Mouse (Mus musculus) cortical plate, adult 2 months (tissue): ENCODE measurements around the gene AW011738. TPM values are rescaled to one million over a fixed set of nuclear protein-coding genes. Genes with fewer than 3 reads are reported as not detected.

Experiments used
- H3K27ac ChIP-seq: fragments of 200-500 bp; 2 replicates; pipeline ENCODE4 v1.5.1; 2012; ENCODE audit warnings: low read length, control low read depth, inconsistent platforms; ENCODE audit not compliant: insufficient read depth
- H3K4me1 ChIP-seq: fragments of 200-500 bp; 2 replicates; pipeline ENCODE4 v1.6.1; 2011; ENCODE audit warnings: low read length; ENCODE audit not compliant: control insufficient read depth, insufficient read depth
- H3K4me3 ChIP-seq: fragments of 200-500 bp; 2 replicates; pipeline ENCODE4 v1.5.1; 2011; ENCODE audit warnings: mild to moderate bottlenecking, low read length, control low read depth; ENCODE audit not compliant: insufficient read depth
- CTCF ChIP-seq: fragments of 200-500 bp; IDR thresholded peaks from 2 replicates; pipeline ENCODE4 v1.5.1; 2011; ENCODE audit warnings: mild to moderate bottlenecking, control low read depth, low read length; ENCODE audit not compliant: insufficient read depth; ENCODE audit errors: extremely low read depth
- POLR2A ChIP-seq: fragments of 200-500 bp; IDR thresholded peaks from 2 replicates; pipeline ENCODE4 v1.6.1; 2011; ENCODE audit warnings: mild to moderate bottlenecking, low read length, control low read depth; ENCODE audit not compliant: insufficient read depth; ENCODE audit errors: extremely low read depth
- polyA plus RNA-seq: library from polyadenylated mRNA; depleted of rRNA; stranded (reverse); fragments of >200 nt; gene quantifications from 2 replicates; pipeline ENCODE4 v1.2.3, GENCODE M21; 2012

Gene AW011738
- polyA plus RNA-seq, 1 experiment, result 3.7 TPM

DNA sequence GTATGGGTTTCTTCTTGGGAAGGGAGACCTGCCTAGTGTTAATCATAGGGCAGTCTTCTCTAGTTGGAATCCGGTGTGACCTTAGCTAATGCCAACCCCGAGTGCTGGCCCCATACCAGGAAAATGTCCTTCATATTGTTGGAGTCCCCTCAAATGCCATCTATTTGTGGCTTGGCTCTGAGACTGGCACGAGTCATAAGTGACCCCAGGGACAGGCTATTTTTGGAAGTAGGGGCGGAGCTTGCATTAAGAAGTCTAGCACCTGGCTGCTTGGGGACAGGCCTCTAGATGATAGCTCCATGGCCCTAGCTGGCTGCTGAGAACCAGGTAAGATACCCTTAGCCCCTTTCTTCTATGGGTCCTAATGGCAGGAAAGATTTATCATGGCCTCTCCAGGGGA lies 12.5 kb downstream of the AW011738 start, which contains the start of gene Perm1:
Gene Perm1, plus strand, starts transcription at position 220 of the 400 bp plus-strand sequence.
- TF ChIP-seq CTCF (no peak), POLR2A (no peak)
- Histone ChIP-seq H3K4me3 (no peak within 1 kb of the TSS), H3K27ac (no peak within 1 kb of the TSS), H3K4me1 (no peaks in the 10 kb centered on the region)

DNA sequence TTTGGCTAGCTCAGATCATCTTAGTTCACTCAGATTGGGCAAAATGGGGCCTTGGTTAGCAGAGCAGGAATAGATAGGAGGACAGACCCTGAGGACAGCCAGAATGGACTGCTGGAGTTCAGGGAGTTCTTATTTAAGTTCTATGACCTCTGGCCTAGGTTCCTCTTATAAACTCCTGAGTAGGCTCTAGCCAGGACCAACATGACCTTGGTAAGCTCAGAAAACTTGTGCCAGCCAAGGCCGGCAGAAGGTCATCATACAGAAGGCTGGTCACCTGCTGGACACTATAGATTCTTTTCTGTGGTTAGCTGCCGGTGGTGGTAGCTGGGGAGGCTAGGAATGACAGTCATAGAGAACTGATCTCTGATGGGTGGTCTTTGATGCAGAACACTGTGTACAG lies 13.1 kb downstream of the AW011738 start:
- no peaks in the 10 kb centered on the region for H3K4me1 ChIP-seq
- TF ChIP-seq POLR2A (no peak), CTCF (no peak)
- H3K4me3 ChIP-seq, result no peak overlapping the region
- H3K27ac ChIP-seq, result no peak overlapping the region

- no peak overlapping the region for H3K27ac ChIP-seq
Observed at GRCm38 (mm10) chr4:156217022-156217669, 14.0 kb downstream of the AW011738 start.

DNA sequence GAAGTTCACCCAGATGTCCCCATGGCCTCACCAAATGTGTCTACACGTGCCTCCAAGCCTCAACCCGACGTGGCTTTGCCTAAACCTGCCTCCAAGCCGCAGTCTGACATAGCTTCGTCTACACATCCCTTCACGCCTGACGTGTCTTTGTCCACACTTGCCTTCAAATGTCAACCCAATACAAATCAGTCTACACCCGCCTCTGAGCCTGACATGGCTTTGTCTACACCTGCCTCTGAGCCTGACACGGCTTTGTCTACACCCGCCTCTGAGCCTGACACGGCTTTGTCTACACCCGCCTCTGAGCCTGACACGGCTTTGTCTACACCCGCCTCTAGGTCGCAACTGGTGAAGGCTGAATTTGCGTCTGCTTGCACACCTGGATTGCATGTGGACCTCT lies 14.7 kb downstream of the AW011738 start:
- Histone ChIP-seq H3K27ac (no peak overlapping the region), H3K4me3 (no peak overlapping the region), H3K4me1 (no peaks in the 10 kb centered on the region)
- TF ChIP-seq CTCF (no peak), POLR2A (no peak)

More at GRCm38 (mm10) chr4:156217022-156217669, 14.0 kb downstream of the AW011738 start:
- H3K4me3 ChIP-seq, result no peak overlapping the region
- TF ChIP-seq POLR2A, result no peak
- no peak for TF ChIP-seq CTCF
- H3K4me1 ChIP-seq, result no peaks in the 10 kb centered on the region

DNA sequence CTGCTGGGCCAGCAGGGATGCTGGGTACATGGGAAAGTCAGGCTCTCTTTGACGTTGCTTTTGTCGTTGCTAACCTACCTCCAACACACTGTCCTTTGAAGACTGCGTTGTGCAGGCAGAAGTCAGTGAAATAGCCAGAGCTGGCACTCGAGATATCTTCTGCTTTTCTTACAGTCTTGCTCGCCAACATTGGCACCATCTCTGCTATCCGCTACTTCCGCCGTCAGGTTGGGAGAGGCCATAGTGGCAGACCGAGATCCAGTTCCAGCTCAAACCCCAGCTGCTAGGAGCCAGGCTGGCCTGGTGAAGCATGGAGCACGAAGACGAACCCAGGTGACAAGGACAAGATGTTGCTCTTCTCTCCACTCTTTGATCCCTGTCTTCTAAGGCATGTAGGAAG lies 16.8 kb downstream of the AW011738 start:
- no peak for TF ChIP-seq POLR2A
- TF ChIP-seq CTCF, result no peak
- H3K4me3 ChIP-seq, result no peak overlapping the region
- no peaks in the 10 kb centered on the region for H3K4me1 ChIP-seq
- H3K27ac ChIP-seq, result no peak overlapping the region

DNA sequence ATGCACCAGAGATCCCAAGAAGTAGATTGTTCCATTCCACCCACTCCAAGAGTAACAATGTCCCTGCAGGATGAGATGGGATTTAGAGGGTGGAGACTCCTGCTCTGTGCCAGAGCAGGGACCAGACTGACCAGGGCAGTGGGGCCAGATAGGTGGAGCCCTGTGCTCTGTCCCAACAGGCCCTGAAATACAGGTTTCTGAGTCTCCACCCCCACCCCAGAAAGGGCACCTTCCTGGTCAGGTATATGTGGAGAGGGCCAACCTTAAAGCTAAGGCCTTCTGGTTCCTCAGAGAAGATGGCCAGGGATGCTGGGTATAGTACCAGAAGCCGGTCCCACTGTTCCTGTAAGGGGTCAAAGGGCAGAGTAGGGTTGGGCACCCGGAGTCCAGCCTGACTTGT lies 21.2 kb downstream of the AW011738 start:
- TF ChIP-seq CTCF (no peak), POLR2A (no peak)
- Histone ChIP-seq H3K4me3 (no peak overlapping the region), H3K27ac (no peak overlapping the region), H3K4me1 (peaks cover 4% of the 10 kb centered on the region)

GRCm38 (mm10) chr4:156227752-156228392 lies 24.8 kb downstream of the AW011738 start:
- H3K4me3 ChIP-seq, result no peak overlapping the region
- TF ChIP-seq CTCF, result no peak
- no peak for TF ChIP-seq POLR2A
- no peak overlapping the region for H3K27ac ChIP-seq
- peaks cover 5% of the 10 kb centered on the region for H3K4me1 ChIP-seq

DNA sequence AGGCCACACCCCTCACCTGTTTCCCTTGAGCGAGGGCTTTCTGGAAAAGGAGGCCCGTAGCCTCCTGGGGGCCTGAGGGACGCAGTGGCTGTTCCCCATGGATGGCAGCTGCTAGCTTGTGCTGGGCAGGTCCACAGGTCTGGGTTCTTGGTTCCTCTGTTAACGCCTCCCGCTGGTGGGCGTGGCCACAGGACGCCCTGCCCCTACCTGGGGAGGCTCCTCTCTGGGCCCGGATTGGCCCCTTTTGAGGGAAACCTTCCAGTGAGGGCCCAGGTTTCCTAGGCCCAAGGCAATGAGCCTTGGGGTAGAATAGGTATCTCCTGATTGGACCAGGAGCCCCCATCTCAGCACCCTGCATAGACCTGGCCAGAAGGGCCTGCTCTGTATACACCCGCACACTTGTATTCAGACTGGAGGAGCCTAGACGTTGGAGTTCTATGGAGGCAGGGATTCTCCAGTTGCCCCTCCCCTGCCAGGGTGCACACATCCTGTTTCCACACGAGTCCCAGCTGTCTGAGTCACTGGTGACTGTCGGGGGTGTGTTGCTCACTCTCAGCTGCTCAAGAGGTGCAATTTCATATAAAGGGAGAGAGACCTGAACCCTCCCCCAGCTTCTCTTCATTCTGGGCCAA lies 25.4 kb downstream of the AW011738 start:
- TF ChIP-seq POLR2A, result no peak
- no peak for TF ChIP-seq CTCF
- Histone ChIP-seq H3K4me1 (peaks cover 5% of the 10 kb centered on the region), H3K27ac (no peak overlapping the region)

DNA sequence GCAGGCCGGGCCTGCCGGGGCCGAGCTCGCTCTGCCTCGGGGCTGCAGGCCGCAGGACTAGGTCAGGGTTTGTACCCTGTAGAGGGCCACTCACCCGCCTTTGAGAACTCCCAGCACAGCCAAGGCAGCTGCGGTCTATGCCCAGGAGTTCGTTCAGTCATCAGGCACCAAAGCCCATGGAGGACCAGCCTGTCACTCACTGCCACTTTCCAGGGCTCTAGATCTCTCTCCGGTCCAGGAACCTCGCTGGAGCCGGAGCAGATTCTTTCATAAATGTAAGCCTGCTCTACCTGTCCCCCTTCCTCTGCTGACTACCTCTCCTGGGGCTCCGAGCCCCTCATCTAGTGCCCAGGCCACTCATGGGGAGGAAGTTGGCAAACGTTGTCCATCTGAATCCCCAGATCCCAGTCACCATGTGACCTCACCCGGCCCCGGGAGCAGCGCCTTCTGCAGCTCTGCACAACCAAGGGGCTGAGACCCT lies 31.0 kb downstream of the AW011738 start:
- H3K4me1 ChIP-seq, result peaks cover 5% of the 10 kb centered on the region
- H3K27ac ChIP-seq, result peak overlapping the region; percentile 82; the same call in 1 of the 2 replicates
- no peak for TF ChIP-seq POLR2A
- TF ChIP-seq CTCF, result no peak
- peak overlapping the region; percentile 93 for H3K4me3 ChIP-seq

More for the DNA sequence above, 25.4 kb downstream of the AW011738 start:
- H3K4me3 ChIP-seq, result no peak overlapping the region

DNA sequence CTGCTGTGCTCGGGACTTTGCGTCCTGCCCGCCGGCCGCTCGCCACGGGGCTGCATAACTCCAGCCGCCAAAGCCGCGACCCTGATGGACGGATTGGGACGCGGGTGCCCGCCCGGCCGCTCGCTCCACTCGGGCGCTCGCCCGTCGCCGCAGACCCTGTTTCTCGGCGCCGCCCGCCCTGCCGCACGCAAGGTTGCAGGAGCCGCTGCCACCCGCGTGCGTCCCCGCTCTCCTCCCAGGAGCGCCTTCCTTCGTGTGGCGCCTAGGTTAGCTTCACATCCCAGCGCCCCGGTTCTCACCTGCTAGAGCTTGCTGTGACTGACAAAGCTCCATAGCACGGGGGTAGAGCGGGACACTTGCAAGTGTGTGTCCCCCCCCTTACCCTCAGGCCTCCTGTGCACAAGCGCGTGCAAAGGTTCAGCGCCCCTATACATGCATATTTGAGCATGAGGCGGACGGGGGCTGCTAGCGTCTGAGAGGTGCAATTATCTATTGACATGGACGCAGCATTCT lies 31.7 kb downstream of the AW011738 start, which contains the start of gene Plekhn1:
Gene Plekhn1, minus strand, starts transcription at position 157 of the 513 bp plus-strand sequence.
- H3K27ac ChIP-seq, result peak within 1 kb of the TSS; percentile 82
- H3K4me1 ChIP-seq, result 0 out of 2 replicates have a peak, but pooled peaks cover 2% of the 10 kb centered on the region
- peak within 1 kb of the TSS; percentile 93 for H3K4me3 ChIP-seq
- TF ChIP-seq CTCF, result no peak
- TF ChIP-seq POLR2A, result 0 out of 2 replicates have a peak, but pooled peaks have one; percentile 14
